24 mouse cellular contexts compared by ENCODE assay signal in the genomic region with DNA sequence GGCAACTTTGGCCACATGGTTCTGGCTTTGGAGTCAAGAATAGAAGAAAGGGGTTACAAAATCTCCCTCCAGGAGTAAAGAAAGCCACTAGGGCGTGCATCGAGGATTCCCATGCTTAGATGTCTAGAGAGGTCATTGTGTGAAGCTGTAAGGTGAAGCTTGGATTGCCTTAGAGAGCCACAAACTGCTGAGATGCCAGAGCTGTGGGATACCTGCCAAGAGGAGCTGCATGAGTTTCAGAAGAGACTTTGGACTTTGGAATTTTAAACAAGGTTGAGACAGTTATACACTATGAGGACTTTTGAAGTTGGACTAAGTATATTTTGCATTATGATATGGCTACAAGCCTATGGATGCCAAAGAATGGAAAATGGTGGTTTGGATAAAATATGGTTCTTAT.
"Had no signal": no experiment of that assay in that cellular context is flagged by ENCODE, and none has a peak within 500 bp of the region (broad histone marks: within the 10 kb centered on the region; RNA-seq: fewer than 3 reads in every experiment).

No protein-coding gene starts in this region.

- H3K4me2 ChIP-seq: limb, embryonic 13.5 days; liver, embryonic 11.5 days; lung, embryonic 14.5 days; midbrain, embryonic 12.5 days; midbrain, embryonic 15.5 days; neural tube, embryonic 12.5 days; neural tube, embryonic 15.5 days had no signal

- H3K4me3 ChIP-seq: layer of hippocampus, adult 2 months; limb, embryonic 10.5 days; limb, embryonic 13.5 days; midbrain, embryonic 12.5 days; midbrain, embryonic 15.5 days; neural tube, embryonic 12.5 days; neural tube, embryonic 15.5 days had no signal

- ATAC-seq: hindbrain, embryonic 16.5 days; inflammation-experienced regulatory T-cells, adult 6 months; intestine, embryonic 16.5 days; liver, postnatal 0 days; lung, postnatal 0 days; midbrain, embryonic 15.5 days had no signal

- H3K27ac ChIP-seq: layer of hippocampus, adult 2 months; limb, embryonic 10.5 days; limb, embryonic 13.5 days; liver, embryonic 14.5 days; macrophage; midbrain, embryonic 12.5 days; midbrain, embryonic 15.5 days; neural tube, embryonic 12.5 days; neural tube, embryonic 15.5 days; stomach, postnatal 0 days had no signal

- H3K9ac ChIP-seq: limb, embryonic 13.5 days; liver, embryonic 14.5 days; liver, postnatal 0 days; lung, embryonic 14.5 days; midbrain, embryonic 12.5 days; midbrain, embryonic 15.5 days; neural tube, embryonic 12.5 days; neural tube, embryonic 15.5 days had no signal

- H3K27me3 ChIP-seq: limb, embryonic 13.5 days; midbrain, embryonic 12.5 days; midbrain, embryonic 15.5 days; neural tube, embryonic 12.5 days; neural tube, embryonic 15.5 days had no signal

- DNase-seq: layer of hippocampus, adult 9-11 months; liver, postnatal 0 days; lung, embryonic 14.5 days; right cerebral cortex, adult 18-20 months; right cerebral cortex, postnatal 14 days; right cerebral cortex, postnatal 4 days; thymus, adult 2 months; thymus, postnatal 14 days; thymus, postnatal 4 days had no signal

- H3K9me3 ChIP-seq: limb, embryonic 10.5 days; midbrain, embryonic 12.5 days; midbrain, embryonic 15.5 days; neural tube, embryonic 12.5 days; neural tube, embryonic 15.5 days had no signal

- H3K4me1 ChIP-seq: limb, embryonic 10.5 days; limb, embryonic 13.5 days; neural tube, embryonic 12.5 days had no signal

- H3K36me3 ChIP-seq: limb, embryonic 10.5 days; limb, embryonic 13.5 days; midbrain, embryonic 12.5 days; midbrain, embryonic 15.5 days; neural tube, embryonic 12.5 days; neural tube, embryonic 15.5 days had no signal
